Mouse (Mus musculus) gastrocnemius, postnatal 36 days (tissue): ENCODE measurements at regions not wholly inside any gene's neighbourhood (a gene's known extent, or its start where the extent isn't known, plus 50 kb on each side); places are given as distances from the start of the nearest gene placed in this dataset.

Source experiments
- DNase-seq, 2 experiments: peaks; one replicate each; pipeline ENCODE4 v3.0.0; 2022
- intact Hi-C: fragments of 180-260 bp; cut with DNase I; formaldehyde crosslinking; loops from one replicate; pipeline ENCODE4 v1.15.1; 2025

DNA sequence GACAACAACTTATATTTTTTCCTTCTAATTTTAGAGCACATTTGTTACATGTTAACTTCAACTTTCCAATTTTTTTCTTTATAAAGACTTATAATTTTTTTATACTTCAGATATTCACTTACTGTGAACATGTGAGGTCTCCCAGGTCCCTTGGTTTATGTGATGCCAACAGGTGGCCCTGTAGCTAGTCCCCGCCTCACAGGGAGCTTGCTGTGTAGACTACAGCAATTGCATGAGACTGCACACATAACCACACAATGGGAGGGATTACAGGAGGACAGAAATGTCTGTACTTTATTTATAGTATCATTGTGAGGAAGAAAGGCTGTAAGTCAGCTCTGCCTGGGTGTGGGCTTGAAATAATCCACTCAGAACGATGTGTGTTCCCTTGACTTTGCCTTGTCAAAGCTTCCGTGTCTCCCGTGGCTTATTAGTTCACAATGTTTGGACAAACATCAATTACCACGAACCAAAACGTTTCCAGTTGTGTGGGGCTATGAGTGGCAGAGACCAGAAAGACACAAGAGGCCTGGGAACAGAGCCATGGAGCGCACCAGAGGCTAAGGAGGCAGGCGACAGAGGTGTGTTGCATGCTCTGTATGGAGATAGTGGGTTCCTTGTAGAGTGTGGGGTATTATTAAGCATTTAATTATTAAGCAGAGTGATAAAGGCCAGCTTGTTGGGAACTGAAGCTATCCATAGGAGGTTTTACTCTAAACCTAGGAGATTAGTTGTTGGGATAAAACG, 136.6 kb upstream of the Gm5148 start:
- no peak for DNase-seq
- intact Hi-C loops = no loop called here

DNA sequence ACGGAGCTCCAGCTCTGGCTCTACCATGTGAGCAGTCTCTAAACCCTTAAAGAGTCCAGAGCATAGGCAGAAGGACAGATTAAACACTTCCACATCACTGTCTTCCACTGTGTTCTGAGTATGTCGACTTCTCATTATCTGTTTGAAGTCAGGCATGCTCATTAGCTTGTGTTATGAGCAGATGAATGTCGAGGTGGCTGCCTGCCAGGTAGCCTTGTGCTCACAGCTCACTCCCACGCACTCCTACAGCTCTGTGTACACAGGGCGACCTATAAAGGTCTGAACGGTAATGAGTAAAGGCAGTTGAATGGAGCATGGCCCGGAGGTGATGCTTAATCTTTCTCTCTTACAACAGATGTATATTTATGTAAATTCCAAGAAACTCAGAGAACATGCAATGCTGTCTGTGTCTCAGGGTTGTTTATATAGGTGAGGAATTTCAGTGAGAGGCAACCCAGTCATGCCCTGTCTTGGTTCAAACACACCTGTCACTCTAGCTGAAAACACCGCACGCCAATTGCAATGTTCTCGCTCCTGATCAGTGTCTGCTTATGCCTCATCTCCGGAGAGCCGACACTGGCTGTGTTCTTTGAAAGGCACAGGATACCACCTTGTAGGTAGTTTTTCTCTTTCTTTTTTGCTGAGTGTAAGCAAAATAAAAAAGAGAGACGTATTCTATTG, 135.9 kb upstream of the Gm5148 start:
- intact Hi-C loops = no loop called here

DNA sequence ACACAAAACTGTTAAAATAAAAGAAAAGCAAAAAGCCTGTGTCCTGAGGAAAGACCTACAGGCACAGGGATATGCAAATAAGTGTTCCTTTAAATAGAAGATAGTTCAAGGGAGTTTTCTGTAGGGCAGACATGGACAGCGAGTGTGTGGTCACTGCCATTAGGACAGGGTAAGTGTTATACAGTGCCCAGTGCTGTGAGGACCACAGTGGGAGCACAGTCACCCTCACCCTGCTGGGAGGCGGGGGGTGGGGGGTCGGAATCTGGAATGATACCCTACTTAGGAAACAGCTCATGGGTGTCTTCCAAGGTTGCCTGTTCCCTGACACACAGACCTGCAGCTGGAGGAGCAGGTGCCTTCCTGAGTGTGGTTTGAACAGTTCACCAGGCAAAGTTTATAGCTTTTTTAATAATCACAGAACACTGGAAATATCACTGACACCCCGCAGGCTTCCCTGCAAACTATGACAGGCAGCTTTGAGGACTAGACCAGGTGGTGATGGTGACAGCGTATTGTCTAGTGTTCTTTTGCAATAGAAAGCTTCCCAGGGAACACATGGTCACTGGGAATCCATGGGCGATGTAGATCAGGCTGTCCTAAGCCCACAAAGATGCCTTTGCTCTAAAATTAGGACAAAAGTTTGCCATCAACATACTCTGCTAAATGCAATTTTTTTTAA, 134.5 kb upstream of the Gm5148 start:
- no peak for DNase-seq
- intact Hi-C loops = no loop called here

More for the DNA sequence above, 135.9 kb upstream of the Gm5148 start:
- DNase-seq = no peak

- no peak for DNase-seq
Observed at GRCm38 (mm10) chr3:37846191-37847003, 122.1 kb upstream of the Gm5148 start.

GRCm38 (mm10) chr3:37845313-37846023, 121.2 kb upstream of the Gm5148 start:
- intact Hi-C loops = no loop called here
- DNase-seq = peak; percentile 26 to 63

More at GRCm38 (mm10) chr3:37846191-37847003, 122.1 kb upstream of the Gm5148 start:
- intact Hi-C loops = no loop called here

DNA sequence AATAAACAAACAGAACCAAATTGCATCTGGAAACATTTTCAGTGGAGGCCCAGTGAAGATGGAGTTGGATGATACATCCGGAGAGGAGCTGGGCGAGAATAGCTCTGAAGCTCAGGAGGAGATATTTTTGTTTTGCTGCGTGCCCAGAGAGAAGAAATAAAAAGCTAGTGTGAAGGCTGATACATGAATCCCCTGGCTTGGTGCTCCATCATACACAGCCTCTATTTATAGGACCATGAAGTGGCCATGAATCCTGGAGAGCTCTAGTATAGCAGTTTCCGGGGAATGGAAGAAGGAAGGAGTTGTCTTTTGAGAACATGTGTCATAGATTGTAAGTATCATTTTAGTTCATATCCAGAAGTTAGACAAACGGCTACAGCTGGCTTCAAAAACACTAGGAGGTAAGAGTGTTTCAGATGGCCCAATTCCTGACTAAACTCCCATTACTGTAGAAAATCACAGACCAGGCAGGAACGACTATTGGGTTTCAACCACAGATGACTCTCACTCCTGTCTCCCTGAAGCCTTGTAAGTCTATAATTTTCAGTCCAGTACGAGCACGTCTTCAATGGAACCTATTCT, 120.5 kb upstream of the Gm5148 start:
- intact Hi-C loops = loop anchor here (5.0 kb wide), 1 partner anchor 32 kb away; no protein-coding TSS in a partner anchor
- no peak for DNase-seq

DNA sequence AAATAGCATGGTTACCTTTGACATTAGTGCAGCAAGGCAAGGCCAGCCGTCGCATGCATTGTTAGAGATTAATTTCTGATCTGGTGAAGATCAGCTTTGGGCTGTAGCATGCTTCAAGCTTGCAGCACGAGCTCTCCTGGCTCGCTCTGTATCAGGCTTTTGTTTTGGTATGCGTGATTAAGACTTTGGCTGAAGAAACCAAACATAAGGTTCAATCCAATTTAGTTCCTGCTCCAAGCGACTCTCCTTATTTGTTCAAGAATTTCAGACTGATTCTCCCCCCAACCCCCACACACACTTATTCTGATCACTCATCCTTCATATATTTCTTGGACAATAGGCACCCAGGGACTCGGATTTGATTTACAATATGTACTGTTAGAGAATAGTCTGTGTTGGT, 118.0 kb upstream of the Gm5148 start:
- intact Hi-C loops = loop anchor here (5.0 kb wide), 1 partner anchor 35 kb away; no protein-coding TSS in a partner anchor
- no peak for DNase-seq

GRCm38 (mm10) chr3:37838896-37839295, 114.6 kb upstream of the Gm5148 start:
- intact Hi-C loops = no loop called here
- peak; percentile 62 to 71 for DNase-seq

DNA sequence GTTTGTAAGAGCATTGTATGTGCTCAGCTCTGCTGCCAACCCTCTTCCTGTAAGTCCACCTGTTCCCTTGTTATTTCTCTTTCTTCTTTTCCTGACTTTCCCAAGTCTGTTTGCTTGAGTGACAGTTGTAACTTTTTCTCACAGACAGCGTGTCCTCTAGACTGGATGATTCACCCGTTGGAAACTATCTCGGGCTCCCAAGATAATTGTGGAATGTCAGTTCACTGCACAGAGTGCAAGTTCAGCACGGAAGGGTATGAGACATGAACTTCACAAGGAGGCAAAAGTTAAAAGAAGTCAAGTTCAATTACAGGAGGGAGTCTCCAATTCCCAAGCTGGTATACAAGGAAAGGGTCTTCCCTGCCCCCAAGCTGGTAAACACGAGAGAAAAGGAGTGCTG, 112.5 kb upstream of the Gm5148 start:
- DNase-seq = peak in 1 of 2 experiments; percentile 33
- intact Hi-C loops = no loop called here

- intact Hi-C loops = no loop called here
- no peak for DNase-seq
Observed at GRCm38 (mm10) chr3:37835687-37836086, 111.4 kb upstream of the Gm5148 start.

DNA sequence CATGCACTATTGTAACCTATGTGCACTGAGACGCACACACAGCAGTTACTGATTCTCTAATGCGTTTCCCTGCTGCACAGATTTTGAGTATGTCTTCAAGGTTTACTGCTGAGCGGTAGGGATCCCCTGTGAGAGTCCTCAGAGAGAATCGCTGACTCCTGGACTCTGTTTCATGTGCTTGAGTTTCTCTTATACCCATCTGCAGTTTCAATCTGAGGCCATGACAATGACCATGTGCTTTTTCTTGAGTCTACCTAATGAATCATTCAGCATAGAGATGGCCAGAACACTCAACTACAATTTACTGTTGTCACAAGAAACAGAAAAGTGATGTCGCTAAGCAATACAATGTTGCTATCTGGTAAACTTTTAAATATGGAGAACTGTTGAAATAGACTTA, 110.8 kb upstream of the Gm5148 start:
- no peak for DNase-seq
- intact Hi-C loops = no loop called here

DNA sequence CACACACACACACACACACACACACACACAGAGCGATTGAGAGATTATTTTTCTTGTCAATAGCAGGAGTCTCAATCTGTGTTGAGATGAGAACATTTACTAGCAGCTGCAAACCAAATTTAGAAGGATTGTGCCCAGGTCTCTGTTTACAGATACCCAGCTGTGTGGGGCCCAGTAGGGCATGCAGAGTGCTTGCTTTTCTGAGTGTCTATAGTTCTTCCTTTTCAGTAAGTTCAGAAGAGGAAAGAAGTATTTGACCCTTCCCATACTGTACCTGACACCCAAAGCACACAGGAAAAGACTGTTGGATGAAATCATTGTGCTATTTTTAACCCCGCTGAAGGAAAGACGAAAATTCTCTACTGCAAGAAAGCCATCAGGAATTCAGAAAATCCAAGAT, 110.3 kb upstream of the Gm5148 start:
- intact Hi-C loops = loop anchor here (5.0 kb wide), 1 partner anchor 192 kb away; no protein-coding TSS in a partner anchor

GRCm38 (mm10) chr3:37833387-37833786, 109.1 kb upstream of the Gm5148 start:
- intact Hi-C loops = loop anchor here (5.0 kb wide), 1 partner anchor 191 kb away; no protein-coding TSS in a partner anchor

More for the DNA sequence above, 110.3 kb upstream of the Gm5148 start:
- DNase-seq = no peak

GRCm38 (mm10) chr3:37827546-37827945, 103.3 kb upstream of the Gm5148 start:
- intact Hi-C loops = no loop called here
- DNase-seq = no peak

More at GRCm38 (mm10) chr3:37833387-37833786, 109.1 kb upstream of the Gm5148 start:
- no peak for DNase-seq

GRCm38 (mm10) chr3:37825602-37826001, 101.3 kb upstream of the Gm5148 start:
- DNase-seq = no peak
- intact Hi-C loops = no loop called here

- intact Hi-C loops = no loop called here
- no peak for DNase-seq
Observed at GRCm38 (mm10) chr3:37824681-37825080, 100.4 kb upstream of the Gm5148 start.

- intact Hi-C loops = no loop called here
- DNase-seq = no peak
Observed at GRCm38 (mm10) chr3:37819503-37819902, 95.2 kb upstream of the Gm5148 start.

GRCm38 (mm10) chr3:37817434-37817805, 93.1 kb upstream of the Gm5148 start:
- intact Hi-C loops = no loop called here
- DNase-seq = no peak

GRCm38 (mm10) chr3:37816781-37817433, 92.6 kb upstream of the Gm5148 start:
- intact Hi-C loops = no loop called here
- no peak for DNase-seq
